Mouse (Mus musculus) granulocyte monocyte progenitor cell, adult 5-6 weeks (primary cell): ENCODE results near the gene Ccnc. TPM values are rescaled to one million over a fixed set of nuclear protein-coding genes. Genes with fewer than 3 reads are reported as not detected.

Experiments
- ATAC-seq: replicated peaks from 2 replicates; pipeline ENCODE4 v1.8.0; 2016; ENCODE audit warnings: mild to moderate bottlenecking, moderate TSS enrichment, inconsistent platforms; ENCODE audit not compliant: poor library complexity, severe bottlenecking
- total RNA-seq, 2 experiments: library from RNA; stranded (forward) in 1 of 2; stranded (reverse) in 1 of 2; fragments of 200-712, 200-1000 nt in 1 of 2; fragments of >200 nt in 1 of 2; fragmentation: Nextera tagmentation in 1 of 2; gene quantifications; 2 replicates each; pipeline ENCODE4 v1.2.3; 2014 to 2017

Ccnc gene
- total RNA-seq, 2 experiments from 2014 or later = 31.3 to 34.0 TPM

- ATAC-seq = no peak
Measured at GRCm38 (mm10) chr4:21793631-21794030, 66.1 kb downstream of the Ccnc start.

DNA sequence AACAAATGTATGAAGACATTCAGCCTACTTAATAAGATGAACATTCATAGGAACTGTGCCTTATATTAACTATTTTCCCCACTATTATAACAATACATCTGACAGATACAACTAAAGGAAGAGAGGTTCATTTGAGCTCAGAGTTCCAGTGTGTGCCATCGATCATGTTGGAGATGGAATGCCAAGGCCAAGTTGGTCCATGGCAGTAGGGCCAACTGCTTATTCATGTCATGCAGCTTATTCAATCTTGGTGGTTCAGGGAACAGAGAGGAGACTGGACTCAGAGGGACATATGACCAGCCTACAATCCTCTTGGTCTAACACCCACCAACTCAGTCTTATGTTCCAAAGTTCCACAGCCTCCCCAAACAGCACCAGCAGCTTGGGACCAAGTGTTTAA lies 73.5 kb downstream of the Ccnc start:
- ATAC-seq = no peak

- no peak for ATAC-seq
Measured at GRCm38 (mm10) chr4:21801620-21802019, 74.1 kb downstream of the Ccnc start.

- ATAC-seq = no peak
Measured at GRCm38 (mm10) chr4:21807204-21807603, 79.7 kb downstream of the Ccnc start.

Other genes starting within 250 kb of the Ccnc start
- not detected in 2 replicates for gene Prdm13, start 41.7 kb upstream of the Ccnc start, total RNA-seq (2014; fragmentation: Nextera tagmentation)
- not detected in 2 replicates for gene Prdm13, start 41.7 kb upstream of the Ccnc start, total RNA-seq (2017)
- 15.3 and 29.5 TPM in 2 replicates for gene Usp45, start 39.5 kb downstream of the Ccnc start, total RNA-seq (2014; fragmentation: Nextera tagmentation)
- gene Usp45, start 39.5 kb downstream of the Ccnc start, total RNA-seq (2017) = 12.0 and 14.4 TPM in 2 replicates
- gene Tstd3, start 39.5 kb downstream of the Ccnc start, total RNA-seq (2014; fragmentation: Nextera tagmentation) = 9.1 and 11.7 TPM in 2 replicates
- 11.8 and 13.1 TPM in 2 replicates for gene Tstd3, start 39.5 kb downstream of the Ccnc start, total RNA-seq (2017)
- 144 and 186 TPM in 2 replicates for gene Pnisr, start 119.9 kb downstream of the Ccnc start, total RNA-seq (2014; fragmentation: Nextera tagmentation)
- gene Pnisr, start 119.9 kb downstream of the Ccnc start, total RNA-seq (2017) = 71.7 and 113 TPM in 2 replicates
- gene Coq3, start 152.0 kb downstream of the Ccnc start, total RNA-seq (2014; fragmentation: Nextera tagmentation) = 5.9 and 9.6 TPM in 2 replicates
- gene Coq3, start 152.0 kb downstream of the Ccnc start, total RNA-seq (2017) = 9.0 and 20.3 TPM in 2 replicates
- not detected in 2 replicates for gene Faxc, start 203.6 kb downstream of the Ccnc start, total RNA-seq (2014; fragmentation: Nextera tagmentation)
- gene Faxc, start 203.6 kb downstream of the Ccnc start, total RNA-seq (2017) = not detected in 2 replicates